Mouse (Mus musculus) layer of hippocampus, postnatal 10 days (tissue): ENCODE data around the gene Riox1. TPM values are rescaled to one million over a fixed set of nuclear protein-coding genes. Genes with fewer than 3 reads are reported as not detected.

Experiments used
- DNase-seq, 2 experiments: peaks; one replicate each; pipeline ENCODE4 v3.0.0; 2021; ENCODE audit warnings: low spot score in 2 of 2
- total RNA-seq, 2 experiments: library from RNA; stranded (reverse); gene quantifications; 2 replicates each; pipeline ENCODE4 v1.2.3; 2021

Gene Riox1
- total RNA-seq, 2 experiments from 2014 or later = 14.3 to 16.4 TPM

- no peak for DNase-seq
Measured at GRCm38 (mm10) chr12:83949043-83949442, 1.4 kb upstream of the Riox1 start.

DNA sequence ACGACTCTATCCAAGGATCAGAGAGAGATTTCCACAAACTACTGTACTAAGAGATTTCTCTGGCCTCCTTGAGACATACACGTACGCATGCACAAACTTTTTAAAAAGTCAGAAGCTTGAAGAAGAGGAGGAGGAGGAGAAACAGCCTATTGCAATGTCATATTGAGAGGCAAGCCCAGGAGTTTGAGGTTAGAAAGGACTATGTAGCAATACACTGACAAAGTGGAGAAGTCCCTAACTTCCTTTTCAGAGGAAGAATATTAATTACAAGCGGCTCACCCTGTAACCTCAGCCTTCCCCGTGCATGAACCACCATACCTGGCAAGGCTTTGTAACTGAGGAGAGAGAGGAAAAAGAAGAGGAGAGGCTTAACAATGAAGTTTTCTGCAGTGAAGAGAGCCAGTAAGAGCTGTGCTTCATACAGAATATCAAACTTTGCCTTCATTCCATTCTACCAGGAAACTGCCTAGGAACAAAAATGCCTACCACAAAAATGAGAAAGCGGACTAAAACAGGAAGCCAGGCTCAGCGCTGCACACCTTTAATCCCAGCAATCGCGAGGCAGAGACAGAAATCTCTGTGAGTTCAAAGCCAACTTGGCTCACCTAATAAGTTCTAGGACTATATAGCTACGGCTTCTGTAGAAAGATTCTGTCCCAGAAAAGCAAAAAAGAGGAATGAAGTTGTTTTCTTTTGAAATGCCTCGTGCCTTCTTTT lies 474 bp upstream of the Riox1 start:
- DNase-seq = no peak

- peak; percentile 66 to 71 for DNase-seq
Measured at GRCm38 (mm10) chr12:83950840-83951701, 663 bp downstream of the Riox1 start.

DNA sequence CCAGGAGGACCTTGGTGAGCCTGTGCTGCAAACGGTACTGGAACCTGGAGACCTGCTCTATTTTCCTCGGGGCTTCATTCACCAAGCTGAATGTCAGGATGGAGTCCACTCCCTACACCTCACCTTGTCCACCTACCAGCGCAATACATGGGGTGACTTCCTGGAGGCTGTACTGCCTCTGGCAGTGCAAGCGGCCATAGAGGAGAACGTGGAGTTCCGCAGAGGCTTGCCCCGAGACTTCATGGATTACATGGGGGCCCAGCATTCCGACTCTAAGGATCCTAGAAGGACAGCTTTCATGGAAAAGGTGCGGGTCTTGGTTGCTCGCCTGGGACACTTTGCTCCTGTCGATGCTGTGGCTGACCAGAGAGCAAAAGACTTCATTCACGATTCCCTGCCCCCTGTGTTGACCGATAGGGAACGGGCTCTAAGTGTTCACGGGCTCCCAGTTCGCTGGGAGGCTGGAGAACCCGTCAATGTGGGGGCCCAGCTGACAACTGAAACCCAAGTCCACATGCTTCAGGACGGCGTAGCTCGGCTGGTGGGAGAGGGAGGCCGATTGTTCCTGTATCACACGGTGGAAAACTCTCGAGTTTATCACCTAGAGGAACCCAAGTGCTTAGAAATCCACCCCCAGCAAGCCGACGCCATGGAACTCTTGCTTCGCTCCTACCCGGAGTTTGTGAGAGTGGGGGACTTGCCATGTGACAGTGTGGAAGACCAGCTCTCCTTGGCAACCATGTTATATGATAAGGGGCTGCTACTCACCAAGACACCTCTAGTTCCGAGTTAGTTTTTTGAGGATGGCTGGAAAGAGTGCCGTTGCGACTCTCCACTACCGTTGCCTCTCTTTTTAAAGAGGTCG lies 1.5 kb downstream of the Riox1 start:
- no peak for DNase-seq

DNA sequence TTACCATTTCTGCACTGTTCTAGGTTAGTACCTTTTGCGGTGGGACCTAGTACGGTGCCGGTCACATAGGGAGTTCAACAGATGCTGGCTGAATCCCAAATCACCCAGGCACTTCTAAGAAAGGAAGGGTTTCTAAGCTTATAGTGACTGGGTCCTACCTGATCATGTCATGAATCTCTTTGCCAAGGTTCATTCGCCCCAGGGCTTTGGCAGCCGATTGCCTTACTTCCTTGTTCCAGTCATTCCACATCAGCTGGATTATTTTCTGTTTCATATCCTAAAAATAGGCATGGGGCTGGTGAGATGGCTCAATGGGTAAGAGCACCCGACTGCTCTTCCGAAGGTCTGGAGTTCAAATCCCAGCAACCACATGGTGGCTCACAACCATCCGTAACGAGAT lies 7.9 kb downstream of the Riox1 start:
- DNase-seq = no peak

DNA sequence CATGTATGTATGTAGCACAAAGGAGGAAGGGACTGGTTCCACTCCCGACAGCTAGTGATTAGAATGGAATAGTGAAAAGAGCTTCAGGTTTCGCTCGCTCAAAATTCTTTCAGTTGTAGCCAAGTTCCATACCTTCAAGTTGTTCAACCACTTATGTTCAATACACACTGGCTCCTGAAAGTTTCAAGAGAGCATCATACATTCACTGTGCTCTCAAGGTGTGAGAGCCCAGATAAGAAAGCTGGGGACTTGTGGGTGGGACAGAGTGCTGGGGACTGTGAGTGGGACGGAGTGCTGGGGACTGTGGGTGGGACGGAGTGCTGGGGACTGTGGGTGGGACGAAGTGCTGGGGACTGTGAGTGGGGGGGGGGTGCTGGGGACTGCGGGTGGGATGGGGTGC lies 14.8 kb downstream of the Riox1 start:
- no peak for DNase-seq

DNA sequence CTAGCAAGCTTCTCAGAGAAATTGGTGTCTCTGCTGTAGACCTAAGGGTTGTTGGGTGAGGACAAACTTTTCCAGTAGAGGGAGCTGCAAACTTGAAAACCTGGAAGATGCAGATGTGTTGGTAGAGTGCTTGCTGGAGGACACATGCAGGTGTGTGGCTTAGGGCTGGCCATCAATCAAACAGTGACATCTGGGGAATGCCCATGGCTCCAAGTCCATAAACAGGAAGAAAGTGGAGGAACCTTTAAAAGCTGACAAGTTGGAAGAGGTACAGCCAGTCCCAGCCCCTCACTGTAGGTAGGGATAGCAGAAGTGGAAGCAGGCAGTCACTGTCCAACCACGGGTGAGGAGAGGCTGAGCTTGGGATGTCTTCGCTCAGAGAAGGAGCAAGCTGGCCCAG lies 21.7 kb downstream of the Riox1 start:
- peak in 1 of 2 experiments; percentile 42 for DNase-seq

- DNase-seq = no peak
Measured at GRCm38 (mm10) chr12:83978862-83979261, 28.5 kb downstream of the Riox1 start.

- DNase-seq = no peak
Measured at GRCm38 (mm10) chr12:83981615-83982014, 31.2 kb downstream of the Riox1 start.

DNA sequence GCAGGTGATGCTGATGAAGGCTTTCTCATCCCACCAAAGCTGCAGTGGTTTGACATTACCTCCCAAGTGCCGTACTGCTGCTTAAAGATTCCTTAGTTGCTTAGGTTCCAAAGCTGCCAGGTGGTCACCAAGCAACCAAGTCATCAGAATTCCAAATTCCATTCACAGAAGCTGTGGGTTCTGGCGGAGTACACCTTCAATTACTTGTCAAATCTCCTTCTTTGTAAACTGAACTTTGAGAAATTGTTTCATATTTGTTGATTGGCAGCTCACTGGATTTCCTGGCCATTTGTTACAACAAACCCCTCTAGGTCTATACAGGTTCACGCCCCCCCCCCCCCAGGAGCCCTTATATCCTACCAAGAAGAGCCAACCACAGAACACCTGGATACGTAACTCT lies 34.3 kb downstream of the Riox1 start, which contains the start of gene Heatr4:
Gene Heatr4, minus strand, starts transcription at position 101 of the 400 bp plus-strand sequence.
- DNase-seq = no peak

GRCm38 (mm10) chr12:83987242-83987582 lies 36.8 kb downstream of the Riox1 start:
- no peak for DNase-seq

DNA sequence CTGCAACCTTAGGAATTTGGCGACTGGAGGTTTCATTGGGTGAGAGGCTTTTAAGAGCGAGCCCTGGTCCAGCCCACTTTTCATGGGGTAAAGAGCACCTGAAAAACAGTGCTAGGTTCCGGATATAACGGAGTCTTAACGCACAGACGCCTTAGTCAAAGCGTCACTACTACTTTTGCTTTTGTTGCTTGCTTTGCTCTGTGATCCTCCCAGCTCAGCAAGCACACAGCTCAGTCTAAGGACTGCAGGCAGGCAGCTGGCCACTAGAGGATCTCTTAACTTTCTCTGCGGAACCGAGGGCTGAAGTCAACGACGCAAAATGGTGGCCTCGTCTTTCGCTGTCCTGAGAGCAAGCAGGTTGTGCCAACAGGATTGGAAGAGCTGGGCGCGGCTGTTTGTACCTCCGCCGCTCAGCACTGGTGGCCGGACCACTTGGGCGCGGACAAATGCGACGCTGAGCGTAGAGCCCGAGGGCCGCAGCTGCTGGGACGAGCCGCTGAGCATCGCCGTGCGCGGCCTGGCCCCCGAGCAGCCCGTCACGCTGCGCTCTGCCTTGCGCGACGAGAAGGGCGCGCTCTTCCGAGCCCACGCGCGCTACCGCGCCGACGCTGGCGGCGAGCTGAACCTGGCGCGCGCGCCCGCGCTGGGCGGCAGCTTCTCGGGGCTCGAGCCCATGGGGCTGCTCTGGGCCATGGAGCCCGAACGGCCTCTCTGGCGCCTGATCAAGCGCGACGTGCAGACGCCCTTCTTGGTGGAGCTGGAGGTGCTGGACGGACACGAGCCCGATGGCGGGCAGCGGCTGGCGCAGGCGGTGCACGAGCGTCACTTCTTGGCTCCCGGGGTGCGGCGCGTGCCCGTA lies 37.4 kb downstream of the Riox1 start, which contains the start of gene Acot2:
Gene Acot2, plus strand, starts transcription at position 279 of the 859 bp plus-strand sequence.
- DNase-seq = peak; percentile 75 to 77

DNA sequence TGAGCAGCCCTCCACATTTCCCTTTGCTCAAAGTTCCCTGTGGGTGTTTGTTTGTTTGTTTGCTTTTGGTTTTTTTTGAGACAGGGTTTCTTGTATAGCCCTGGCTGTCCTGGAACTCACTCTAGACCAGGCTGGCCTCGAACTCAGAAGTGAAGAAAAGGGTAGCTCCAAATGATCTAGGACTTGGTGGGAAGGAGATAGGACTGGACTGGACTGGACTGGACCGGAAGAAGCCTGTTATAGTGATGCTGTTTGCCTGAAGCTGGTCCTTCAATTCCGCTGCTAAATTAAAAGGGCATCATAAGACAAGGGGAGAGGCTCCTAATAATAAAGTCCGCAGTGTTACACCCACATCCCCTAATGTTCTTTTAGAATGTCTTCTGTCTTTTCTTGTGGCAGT lies 38.1 kb downstream of the Riox1 start:
- no peak for DNase-seq

DNA sequence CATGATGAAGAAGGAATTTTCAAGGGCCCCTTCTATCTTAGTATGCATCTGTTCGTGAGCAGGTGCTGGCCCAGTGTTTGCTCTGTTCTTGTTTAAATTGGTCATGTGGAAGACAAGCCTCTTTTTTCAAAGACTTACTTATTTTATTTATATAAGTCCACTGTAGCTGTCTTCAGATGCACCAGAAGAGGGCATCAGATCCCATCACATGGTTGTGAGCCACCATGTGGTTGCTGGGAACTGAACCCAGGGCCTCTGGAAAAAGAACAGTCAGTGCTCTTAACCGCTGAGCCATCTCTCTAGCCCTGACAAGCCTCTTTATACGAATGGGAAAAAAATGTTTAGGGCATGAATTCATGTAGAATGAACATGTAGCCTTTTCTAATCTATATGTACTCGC lies 39.0 kb downstream of the Riox1 start:
- DNase-seq = no peak

DNA sequence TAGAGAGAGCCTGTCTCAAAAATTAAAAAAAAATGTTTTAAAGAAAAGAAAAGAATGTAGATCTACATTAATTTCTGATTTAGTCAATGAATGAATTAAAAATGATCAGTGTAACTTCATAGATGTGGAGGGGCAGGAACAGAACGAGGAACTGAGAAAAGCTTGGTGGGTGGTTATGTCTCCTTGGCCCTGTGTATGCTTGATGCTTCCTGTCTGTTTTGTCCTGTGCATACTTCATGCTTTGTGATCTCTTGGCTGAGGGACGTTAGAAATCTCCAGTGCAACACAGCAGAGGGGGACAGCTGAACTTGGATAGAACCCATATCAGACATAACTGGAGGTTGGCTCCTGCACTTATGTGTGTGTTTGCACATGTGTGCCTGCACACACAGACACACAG lies 46.8 kb downstream of the Riox1 start:
- DNase-seq = no peak

DNA sequence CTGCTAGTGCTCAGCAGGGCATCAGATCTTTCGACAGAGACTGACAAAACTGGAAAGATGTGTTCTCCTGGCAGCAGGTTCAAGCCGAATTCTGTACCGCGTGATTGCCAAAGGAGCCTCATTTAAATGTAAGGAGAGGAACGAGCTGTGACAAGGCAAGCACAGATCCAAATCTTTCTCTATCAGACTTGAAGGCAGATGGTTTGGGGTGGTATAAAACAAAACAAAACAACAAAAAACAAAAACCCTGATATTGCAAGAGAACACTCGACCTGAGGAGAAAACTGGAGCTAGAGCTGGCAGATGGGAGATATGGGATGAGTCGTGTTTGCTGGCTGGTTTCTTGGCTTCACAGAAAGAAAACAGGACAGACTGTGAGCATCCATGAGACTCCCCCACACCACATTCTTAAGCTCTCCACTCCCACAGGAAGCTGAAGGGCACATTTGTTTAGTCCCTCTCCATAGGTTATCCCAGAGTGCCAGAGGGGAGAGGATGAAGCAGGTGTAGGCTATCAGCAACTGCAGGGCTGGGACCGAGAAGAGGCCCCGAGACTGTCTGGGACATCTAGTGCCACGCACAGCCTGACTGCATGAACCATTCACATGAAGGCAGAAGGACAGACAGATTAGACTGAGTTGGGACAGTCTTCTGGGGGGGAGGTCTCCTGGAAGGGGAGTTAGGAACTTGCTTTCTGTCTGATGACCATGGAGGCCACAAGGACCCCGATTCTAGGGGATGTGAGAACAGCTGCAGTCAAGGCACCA lies 48.1 kb downstream of the Riox1 start:
- DNase-seq = peak; percentile 16 to 20

GRCm38 (mm10) chr12:83999237-83999636 lies 48.8 kb downstream of the Riox1 start:
- DNase-seq = peak in 1 of 2 experiments; percentile 26

- no peak for DNase-seq
Measured at GRCm38 (mm10) chr12:84000418-84000817, 50.0 kb downstream of the Riox1 start.
